Mouse (Mus musculus) heart, adult 18-20 months (tissue): ENCODE data around the gene Mgat4a. TPM values are rescaled to one million over a fixed set of nuclear protein-coding genes. Genes with fewer than 3 reads are reported as not detected.

Experiments used
- DNase-seq, 2 experiments: peaks; one replicate each; pipeline ENCODE4 v3.0.0; 2021 to 2022; ENCODE audit warnings: mixed read lengths in 1 of 2
- total RNA-seq, 2 experiments: library from RNA; stranded (reverse); gene quantifications; 2 replicates each; pipeline ENCODE4 v1.2.3; 2021

The Mgat4a gene
- total RNA-seq, 2 experiments from 2014 or later = 13.0 to 15.4 TPM

DNA sequence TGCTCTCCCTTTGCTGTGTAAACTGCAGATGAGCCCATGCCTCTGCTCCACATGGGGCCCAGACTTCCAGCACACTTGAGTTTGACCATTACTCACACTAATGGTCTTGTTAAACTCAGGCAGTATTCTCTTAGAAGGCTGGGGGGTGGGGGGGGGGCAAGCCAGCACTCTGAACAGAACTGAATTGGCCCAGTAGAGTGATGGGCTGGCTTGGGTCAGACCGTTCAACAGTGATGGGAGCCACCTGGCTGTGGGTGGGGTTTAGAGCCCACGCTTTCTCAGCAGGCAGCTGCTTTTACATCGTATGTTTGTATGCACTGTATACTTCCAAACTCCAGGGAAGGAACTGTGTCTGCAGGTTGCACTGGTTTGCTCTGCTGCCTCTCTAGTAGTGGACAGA lies 141.9 kb downstream of the Mgat4a start:
- no peak for DNase-seq

DNA sequence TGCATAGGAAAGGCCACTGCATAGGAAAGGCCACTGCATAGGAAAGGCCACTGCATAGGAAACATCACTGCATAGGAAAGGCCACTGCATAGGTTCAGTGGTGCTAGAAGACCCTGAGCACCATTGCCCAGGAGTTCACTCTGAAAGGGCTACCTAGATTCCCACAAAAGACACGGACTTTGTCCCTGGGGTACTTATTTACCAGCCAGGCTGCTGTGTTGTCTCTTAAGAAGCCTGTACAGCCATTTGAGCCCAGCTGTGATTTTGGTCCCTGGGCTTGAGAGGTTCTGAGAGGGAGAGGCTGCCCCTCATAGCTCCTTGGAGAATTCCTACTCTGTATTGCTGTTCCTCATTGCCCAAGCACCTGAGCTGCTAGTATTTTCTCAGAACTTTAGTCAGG lies 144.3 kb downstream of the Mgat4a start:
- DNase-seq = no peak

DNA sequence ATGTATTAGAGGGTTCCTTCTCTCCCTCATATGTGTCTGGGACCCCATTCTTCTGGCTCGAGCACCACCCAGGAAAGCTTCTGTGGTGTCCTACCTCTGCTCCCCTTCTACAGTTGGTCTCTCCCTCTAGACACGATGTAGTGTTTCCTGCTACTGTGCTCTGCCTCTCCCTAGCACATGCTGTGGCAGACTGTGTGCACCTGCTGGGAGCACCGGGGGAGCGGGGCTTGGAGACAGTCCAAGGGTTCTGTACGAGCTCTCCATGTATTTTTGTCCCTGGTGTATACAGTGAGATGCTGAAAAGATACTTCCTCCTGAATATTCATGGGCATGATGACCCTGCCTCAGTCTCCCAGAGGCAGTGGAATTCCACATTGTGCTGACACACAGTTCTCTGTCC lies 147.6 kb downstream of the Mgat4a start:
- DNase-seq = no peak

Other genes starting within 250 kb of the Mgat4a start
- 10 to 100 TPM; 19.3 to 22.1 TPM for gene Inpp4a, start 241.2 kb downstream of the Mgat4a start, total RNA-seq
- gene Coa5, start 110.9 kb downstream of the Mgat4a start, total RNA-seq = 100 to 1,000 TPM; 114 to 119 TPM
- 10 to 100 TPM; 32.9 to 34.0 TPM for gene Unc50, start 110.9 kb downstream of the Mgat4a start, total RNA-seq
- 1 to 10 TPM; 1.0 to 1.4 TPM for gene 2010300C02Rik, start 179.1 kb upstream of the Mgat4a start, total RNA-seq